Mouse (Mus musculus): Measurements from ENCODE around the gene Sgf29. TPM values are rescaled to one million over a fixed set of nuclear protein-coding genes. Genes with fewer than 3 reads are reported as not detected.

Gene Sgf29
- polyA plus RNA-seq, 1 experiment: 23.9 TPM

GRCm38 (mm10) chr7:126711910-126712309, 62.8 kb downstream of the Sgf29 start:
- H3K27me3 ChIP-seq (ENCODE audit: control insufficient read depth, insufficient read depth, low read length): no peaks in the 10 kb centered on the region
- H3K36me3 ChIP-seq (ENCODE audit: control insufficient read depth, insufficient read depth, low read length): no peaks in the 10 kb centered on the region
- TF ChIP-seq POLR2A (IDR thresholded peaks at IDR 0.05; ENCODE audit: low read depth, low read length): no peak
- TF ChIP-seq CTCF (IDR thresholded peaks at IDR 0.05; ENCODE audit: extremely low read depth, insufficient read length, insufficient replicate concordance, low read depth, low read length): no peak
- no peak overlapping the region for H3K27ac ChIP-seq (ENCODE audit: insufficient read depth, low read depth, low read length)
- no peaks in the 10 kb centered on the region for H3K4me1 ChIP-seq (ENCODE audit: control insufficient read depth, insufficient read depth, insufficient read length, low read length)
- H3K4me3 ChIP-seq (ENCODE audit: low read depth, low read length): no peak overlapping the region
- WGBS: 75% methylated on average over 3 of the region's 3 CpGs

DNA sequence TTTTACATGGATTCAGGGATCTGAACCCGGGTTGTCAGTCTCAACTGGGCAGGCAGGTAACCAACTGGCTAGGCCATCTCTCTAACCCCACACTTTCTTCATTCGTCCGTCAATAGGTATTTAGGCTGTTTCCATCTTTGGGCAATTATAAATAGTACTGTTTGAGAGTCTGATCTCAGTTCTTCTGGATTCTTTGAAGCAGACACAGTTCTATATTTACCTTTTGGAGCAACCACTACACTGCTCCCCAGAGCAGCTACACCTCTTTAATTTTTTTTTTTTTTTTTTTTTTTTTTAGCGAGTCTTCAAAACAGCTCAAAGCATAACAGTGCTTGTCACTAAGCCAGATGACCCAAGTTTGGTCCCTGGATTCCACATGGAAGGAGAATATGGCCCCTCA, 66.6 kb downstream of the Sgf29 start:
- Histone ChIP-seq H3K27ac (ENCODE audit: insufficient read depth, low read depth, low read length) (no peak overlapping the region), H3K36me3 (ENCODE audit: control insufficient read depth, insufficient read depth, low read length) (no peaks in the 10 kb centered on the region), H3K27me3 (ENCODE audit: control insufficient read depth, insufficient read depth, low read length) (no peaks in the 10 kb centered on the region), H3K4me3 (ENCODE audit: low read depth, low read length) (no peak overlapping the region), H3K4me1 (ENCODE audit: control insufficient read depth, insufficient read depth, insufficient read length, low read length) (no peaks in the 10 kb centered on the region)
- TF ChIP-seq CTCF (IDR thresholded peaks at IDR 0.05; ENCODE audit: extremely low read depth, insufficient read length, insufficient replicate concordance, low read depth, low read length): no peak
- no peak for TF ChIP-seq POLR2A (IDR thresholded peaks at IDR 0.05; ENCODE audit: low read depth, low read length)
- 81% methylated on average over 4 of the region's 4 CpGs for WGBS

- Histone ChIP-seq H3K36me3 (ENCODE audit: control insufficient read depth, insufficient read depth, low read length) (no peaks in the 10 kb centered on the region), H3K4me3 (ENCODE audit: low read depth, low read length) (no peak overlapping the region), H3K27ac (ENCODE audit: insufficient read depth, low read depth, low read length) (no peak overlapping the region), H3K4me1 (ENCODE audit: control insufficient read depth, insufficient read depth, insufficient read length, low read length) (no peaks in the 10 kb centered on the region), H3K27me3 (ENCODE audit: control insufficient read depth, insufficient read depth, low read length) (no peaks in the 10 kb centered on the region)
- 68% methylated on average over 3 of the region's 3 CpGs for WGBS
- TF ChIP-seq CTCF (IDR thresholded peaks at IDR 0.05; ENCODE audit: extremely low read depth, insufficient read length, insufficient replicate concordance, low read depth, low read length) (no peak), POLR2A (IDR thresholded peaks at IDR 0.05; ENCODE audit: low read depth, low read length) (no peak)
Observed at GRCm38 (mm10) chr7:126717566-126717965, 68.5 kb downstream of the Sgf29 start.

GRCm38 (mm10) chr7:126718787-126719337, 69.8 kb downstream of the Sgf29 start:
- TF ChIP-seq CTCF (IDR thresholded peaks at IDR 0.05; ENCODE audit: extremely low read depth, insufficient read length, insufficient replicate concordance, low read depth, low read length) (peak; percentile 21; the same call in 1 of the 2 replicates), POLR2A (IDR thresholded peaks at IDR 0.05; ENCODE audit: low read depth, low read length) (no peak)
- H3K27ac ChIP-seq (ENCODE audit: insufficient read depth, low read depth, low read length): no peak overlapping the region
- H3K36me3 ChIP-seq (ENCODE audit: control insufficient read depth, insufficient read depth, low read length): no peaks in the 10 kb centered on the region
- H3K4me3 ChIP-seq (ENCODE audit: low read depth, low read length): no peak overlapping the region
- WGBS: 95% methylated on average over 5 of the region's 5 CpGs
- H3K27me3 ChIP-seq (ENCODE audit: control insufficient read depth, insufficient read depth, low read length): no peaks in the 10 kb centered on the region
- H3K4me1 ChIP-seq (ENCODE audit: control insufficient read depth, insufficient read depth, insufficient read length, low read length): no peaks in the 10 kb centered on the region

GRCm38 (mm10) chr7:126721635-126722034, 72.5 kb downstream of the Sgf29 start:
- H3K4me1 ChIP-seq (ENCODE audit: control insufficient read depth, insufficient read depth, insufficient read length, low read length): no peaks in the 10 kb centered on the region
- no peaks in the 10 kb centered on the region for H3K27me3 ChIP-seq (ENCODE audit: control insufficient read depth, insufficient read depth, low read length)
- no peak overlapping the region for H3K4me3 ChIP-seq (ENCODE audit: low read depth, low read length)
- TF ChIP-seq POLR2A (IDR thresholded peaks at IDR 0.05; ENCODE audit: low read depth, low read length): no peak
- no peak for TF ChIP-seq CTCF (IDR thresholded peaks at IDR 0.05; ENCODE audit: extremely low read depth, insufficient read length, insufficient replicate concordance, low read depth, low read length)
- no peak overlapping the region for H3K27ac ChIP-seq (ENCODE audit: insufficient read depth, low read depth, low read length)
- 89% methylated on average over 13 of the region's 13 CpGs for WGBS
- no peaks in the 10 kb centered on the region for H3K36me3 ChIP-seq (ENCODE audit: control insufficient read depth, insufficient read depth, low read length)

Other genes with a start within 250 kb of the Sgf29 start
- 3.9 and 8.0 TPM in 2 replicates for gene Cd19, start 234.4 kb upstream of the Sgf29 start, polyA plus RNA-seq (2012; rRNA removed)
- 9.9 and 20.3 TPM in 2 replicates for gene Rabep2, start 220.6 kb upstream of the Sgf29 start, polyA plus RNA-seq (2012; rRNA removed)
- gene Atp2a1, start 186.2 kb upstream of the Sgf29 start, polyA plus RNA-seq (2012; rRNA removed): 0.08 and 0.23 TPM in 2 replicates
- 30.5 and 54.4 TPM in 2 replicates for gene Sh2b1, start 173.9 kb upstream of the Sgf29 start, polyA plus RNA-seq (2012; rRNA removed)
- 83.1 and 121 TPM in 2 replicates for gene Tufm, start 161.9 kb upstream of the Sgf29 start, polyA plus RNA-seq (2012; rRNA removed)
- gene Atxn2l, start 145.9 kb upstream of the Sgf29 start, polyA plus RNA-seq (2012; rRNA removed): 143 and 301 TPM in 2 replicates
- gene Eif3c, start 82.9 kb upstream of the Sgf29 start, polyA plus RNA-seq (2012; rRNA removed): 37.3 and 79.1 TPM in 2 replicates
- 2.3 TPM in 2 replicates for gene Apobr, start 64.4 kb upstream of the Sgf29 start, polyA plus RNA-seq (2012; rRNA removed)
- gene Cln3, start 63.5 kb upstream of the Sgf29 start, polyA plus RNA-seq (2012; rRNA removed): 24.9 and 55.7 TPM in 2 replicates
- 0.15 and 0.51 TPM in 2 replicates for gene Il27, start 54.4 kb upstream of the Sgf29 start, polyA plus RNA-seq (2012; rRNA removed)
- 32.5 and 97.9 TPM in 2 replicates for gene Nupr1, start 18.4 kb upstream of the Sgf29 start, polyA plus RNA-seq (2012; rRNA removed)
- gene Sult1a1, start 27.1 kb downstream of the Sgf29 start, polyA plus RNA-seq (2012; rRNA removed): 5.0 and 7.4 TPM in 2 replicates
- gene Bola2, start 46.1 kb downstream of the Sgf29 start, polyA plus RNA-seq (2012; rRNA removed): 35.8 and 40.6 TPM in 2 replicates
- gene Slx1b, start 46.5 kb downstream of the Sgf29 start, polyA plus RNA-seq (2012; rRNA removed): 7.9 and 16.0 TPM in 2 replicates
- 114 and 157 TPM in 2 replicates for gene Coro1a, start 58.5 kb downstream of the Sgf29 start, polyA plus RNA-seq (2012; rRNA removed)
- gene Mapk3, start 110.3 kb downstream of the Sgf29 start, polyA plus RNA-seq (2012; rRNA removed): 208 and 472 TPM in 2 replicates
- 5.0 and 24.4 TPM in 2 replicates for gene Gdpd3, start 117.0 kb downstream of the Sgf29 start, polyA plus RNA-seq (2012; rRNA removed)
- 153 and 244 TPM in 2 replicates for gene Ypel3, start 127.6 kb downstream of the Sgf29 start, polyA plus RNA-seq (2012; rRNA removed)
- gene Tbx6, start 132.2 kb downstream of the Sgf29 start, polyA plus RNA-seq (2012; rRNA removed): 1.4 and 2.4 TPM in 2 replicates
- gene Ppp4c, start 143.2 kb downstream of the Sgf29 start, polyA plus RNA-seq (2012; rRNA removed): 101 and 199 TPM in 2 replicates
- gene Fam57b, start 148.4 kb downstream of the Sgf29 start, polyA plus RNA-seq (2012; rRNA removed): 2.2 and 4.1 TPM in 2 replicates
- not detected in 2 replicates for gene 4930451I11Rik, start 182.3 kb downstream of the Sgf29 start, polyA plus RNA-seq (2012; rRNA removed)
- gene Doc2a, start 198.1 kb downstream of the Sgf29 start, polyA plus RNA-seq (2012; rRNA removed): not detected in 2 replicates
- gene Hirip3, start 212.7 kb downstream of the Sgf29 start, polyA plus RNA-seq (2012; rRNA removed): 1.3 and 3.6 TPM in 2 replicates
- 16.5 and 42.8 TPM in 2 replicates for gene Ino80e, start 213.1 kb downstream of the Sgf29 start, polyA plus RNA-seq (2012; rRNA removed)
- gene Taok2, start 235.4 kb downstream of the Sgf29 start, polyA plus RNA-seq (2012; rRNA removed): 42.3 and 77.4 TPM in 2 replicates

All from small intestine, adult 2 months (tissue).